Mouse (Mus musculus) G1E (cell line): ENCODE data around the gene Cbln3. TPM values are rescaled to one million over a fixed set of nuclear protein-coding genes. Genes with fewer than 3 reads are reported as not detected.

Source experiments
- ATAC-seq: 2 replicates; pipeline ENCODE4 v1.8.0; 2016; ENCODE audit warnings: mild to moderate bottlenecking; ENCODE audit not compliant: insufficient number of reproducible peaks, poor library complexity, low FRiP score, severe bottlenecking; ENCODE audit errors: extremely low read depth
- DNase-seq: peaks from one replicate; pipeline ENCODE4 v3.0.0; 2012; ENCODE audit warnings: low spot score
- H3K27me3 ChIP-seq: 2 replicates; pipeline ENCODE4 v1.6.1; 2012; ENCODE audit warnings: mild to moderate bottlenecking, low read length, inconsistent platforms; ENCODE audit not compliant: insufficient read depth
- H3K36me3 ChIP-seq: replicated peaks from 2 replicates; pipeline ENCODE3; 2012; ENCODE audit warnings: mild to moderate bottlenecking, inconsistent platforms
- H3K4me1 ChIP-seq: 2 replicates; pipeline ENCODE4 v1.6.1; 2012; ENCODE audit warnings: low read depth, low read length, inconsistent platforms, mixed read lengths; ENCODE audit not compliant: insufficient read depth
- H3K4me3 ChIP-seq: 2 replicates; pipeline ENCODE4 v1.5.1; 2012; ENCODE audit warnings: low read depth, mild to moderate bottlenecking, inconsistent platforms, low read length, moderate library complexity, mixed read lengths
- H3K9me3 ChIP-seq: replicated peaks from 2 replicates; pipeline ENCODE4 v1.6.1; 2012; ENCODE audit warnings: inconsistent platforms
- CTCF ChIP-seq: IDR thresholded peaks from 2 replicates; pipeline ENCODE4 v1.5.1; 2012; ENCODE audit warnings: low read depth, low read length, inconsistent platforms, mixed read lengths
- GATA1 ChIP-seq: IDR thresholded peaks from 2 replicates; pipeline ENCODE4 v1.6.1; 2012; ENCODE audit warnings: borderline replicate concordance, low read length, inconsistent platforms, mixed read lengths
- GATA2 ChIP-seq: IDR thresholded peaks from 2 replicates; pipeline ENCODE4 v1.6.1; 2012; ENCODE audit warnings: low read depth, low read length, inconsistent platforms, borderline replicate concordance
- POLR2AphosphoS5 ChIP-seq: IDR thresholded peaks from 2 replicates; pipeline ENCODE4 v1.6.1; 2012; ENCODE audit warnings: low read depth, low read length, inconsistent platforms; ENCODE audit not compliant: insufficient replicate concordance
- TAL1 ChIP-seq: conservative IDR thresholded peaks from 2 replicates; pipeline ENCODE4 v1.6.1; 2012; ENCODE audit warnings: low read depth, low read length, inconsistent platforms, mixed read lengths
- polyA plus RNA-seq: library from polyadenylated mRNA; stranded (reverse); fragments of >175 nt; gene quantifications from 2 replicates; pipeline ENCODE4 v1.2.3, GENCODE M21; 2012
- total RNA-seq, 2 experiments: library from RNA; stranded (forward) in 1 of 2; stranded (reverse) in 1 of 2; fragments of 200-1000 nt in 1 of 2; fragments of >200 nt in 1 of 2; fragmentation: Nextera tagmentation in 1 of 2; gene quantifications; 2 replicates each; pipeline ENCODE4 v1.2.3; 2014 to 2017

Gene Cbln3
- total and polyA plus RNA-seq, 3 experiments: 0.35 to 0.66 (median 0.53) TPM

DNA sequence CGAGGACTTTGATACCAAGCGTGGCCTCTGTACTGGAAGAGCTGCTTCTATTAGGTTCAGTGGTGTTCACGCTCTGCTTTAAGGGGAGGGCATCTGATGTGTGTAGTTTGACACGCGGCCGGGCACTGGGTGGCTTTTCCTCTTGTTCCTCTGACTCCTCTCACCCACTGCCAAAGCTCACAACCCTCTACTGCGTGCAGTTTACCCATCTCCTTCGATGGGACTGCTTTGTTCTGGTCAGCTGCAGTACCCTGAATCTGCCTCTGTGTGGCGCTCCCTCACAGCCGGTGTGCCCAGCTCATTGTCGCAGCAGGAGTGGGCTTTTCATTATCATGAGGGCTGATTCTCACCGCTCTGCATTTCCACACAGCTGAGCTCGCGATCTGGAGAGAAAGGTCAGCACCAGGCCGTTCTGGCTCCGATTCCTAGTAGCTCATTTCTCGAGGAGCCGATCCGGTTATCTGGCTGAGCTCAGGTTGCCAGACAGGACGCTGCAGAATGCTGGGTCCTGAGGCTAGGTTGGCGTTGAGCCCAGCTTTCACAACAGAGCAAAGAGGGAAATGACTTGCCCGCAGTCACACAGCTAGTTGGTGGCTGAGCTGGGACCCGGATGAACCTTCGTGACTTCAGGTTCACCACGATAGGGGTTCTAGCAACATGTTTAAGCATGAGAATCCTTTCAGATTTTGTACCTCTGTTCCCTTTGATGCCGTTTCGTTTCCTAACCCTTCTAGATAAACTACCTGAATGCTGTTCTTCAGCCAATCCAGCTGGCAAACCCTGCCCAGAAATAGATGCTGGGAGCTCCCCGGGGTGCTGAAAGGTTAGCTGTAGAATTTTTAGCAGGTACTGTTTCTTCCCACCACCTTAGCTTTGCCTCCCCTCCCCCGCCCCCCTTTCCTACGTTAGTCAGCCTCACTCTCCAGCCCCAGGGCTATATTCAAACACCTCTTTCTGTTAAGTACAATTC is 10.2 kb downstream of the Cbln3 start:
- TF ChIP-seq CTCF: peak; percentile 82
- no peak for TF ChIP-seq POLR2AphosphoS5
- TF ChIP-seq GATA2: no peak
- no peak for TF ChIP-seq TAL1
- TF ChIP-seq GATA1: no peak
- DNase-seq (peak; percentile 74), ATAC-seq (peak; percentile 28; the same call in 1 of the 2 replicates)
- peaks cover 3% of the 10 kb centered on the region for H3K36me3 ChIP-seq
- H3K4me1 ChIP-seq: peaks cover 18% of the 10 kb centered on the region
- H3K9me3 ChIP-seq: no peaks in the 10 kb centered on the region
- peak overlapping the region; percentile 49; the same call in 1 of the 2 replicates for H3K4me3 ChIP-seq
- H3K27me3 ChIP-seq: peaks cover 55% of the 10 kb centered on the region

DNA sequence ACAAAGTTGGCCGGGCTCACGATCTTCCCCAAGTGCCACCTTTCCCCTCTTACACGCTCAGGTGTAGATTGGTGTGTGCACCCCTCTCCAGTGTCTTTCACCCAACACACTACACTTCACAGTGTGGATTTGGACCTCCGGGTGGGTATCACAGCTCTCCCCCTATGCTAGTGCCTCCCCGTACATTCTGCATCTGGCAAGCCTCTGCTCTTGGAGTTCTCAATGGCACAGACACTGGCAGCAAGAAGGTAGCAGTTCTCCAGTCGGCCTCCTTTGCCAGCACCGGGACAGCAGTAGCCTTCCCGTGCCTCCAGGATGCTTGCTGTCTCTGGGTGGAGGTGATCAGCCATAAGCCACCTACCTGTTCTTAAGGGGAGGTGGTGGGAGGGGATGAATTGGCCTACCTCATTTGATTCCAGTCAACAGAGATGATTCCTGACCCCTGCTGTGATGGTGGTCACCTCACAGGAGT is 10.9 kb downstream of the Cbln3 start:
- no peak for DNase-seq
- H3K4me3 ChIP-seq: no peak overlapping the region
- H3K9me3 ChIP-seq: no peaks in the 10 kb centered on the region
- peaks cover 3% of the 10 kb centered on the region for H3K36me3 ChIP-seq
- peaks cover 55% of the 10 kb centered on the region for H3K27me3 ChIP-seq
- ATAC-seq: no peak
- TF ChIP-seq GATA2 (no peak), GATA1 (no peak), POLR2AphosphoS5 (no peak), TAL1 (no peak), CTCF (no peak)
- H3K4me1 ChIP-seq: peaks cover 15% of the 10 kb centered on the region

DNA sequence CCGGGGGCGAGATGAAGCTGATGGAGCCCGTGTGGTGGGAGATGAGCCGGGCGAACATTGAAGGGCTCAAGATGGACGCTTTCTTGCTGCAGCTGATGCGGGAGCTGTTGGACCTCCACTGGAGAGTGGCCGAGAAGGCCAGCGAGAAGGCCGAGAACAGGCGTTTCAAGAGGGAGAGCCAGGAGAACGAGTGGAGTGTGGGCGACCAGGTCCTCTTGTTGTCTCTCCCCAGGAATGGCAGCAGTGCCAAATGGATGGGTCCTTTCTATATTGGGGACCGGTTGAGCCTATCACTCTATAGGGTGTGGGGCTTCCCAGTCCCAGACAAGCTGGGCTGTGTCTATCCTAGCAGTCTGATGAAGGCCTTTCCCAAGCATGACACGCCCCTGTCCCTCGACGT is 11.6 kb downstream of the Cbln3 start:
- no peaks in the 10 kb centered on the region for H3K9me3 ChIP-seq
- peaks cover 3% of the 10 kb centered on the region for H3K36me3 ChIP-seq
- no peak overlapping the region for H3K4me3 ChIP-seq
- peaks cover 49% of the 10 kb centered on the region for H3K27me3 ChIP-seq
- TF ChIP-seq TAL1 (no peak), GATA1 (no peak), CTCF (no peak), POLR2AphosphoS5 (no peak), GATA2 (no peak)
- no peak for ATAC-seq
- H3K4me1 ChIP-seq: peaks cover 12% of the 10 kb centered on the region
- no peak for DNase-seq

DNA sequence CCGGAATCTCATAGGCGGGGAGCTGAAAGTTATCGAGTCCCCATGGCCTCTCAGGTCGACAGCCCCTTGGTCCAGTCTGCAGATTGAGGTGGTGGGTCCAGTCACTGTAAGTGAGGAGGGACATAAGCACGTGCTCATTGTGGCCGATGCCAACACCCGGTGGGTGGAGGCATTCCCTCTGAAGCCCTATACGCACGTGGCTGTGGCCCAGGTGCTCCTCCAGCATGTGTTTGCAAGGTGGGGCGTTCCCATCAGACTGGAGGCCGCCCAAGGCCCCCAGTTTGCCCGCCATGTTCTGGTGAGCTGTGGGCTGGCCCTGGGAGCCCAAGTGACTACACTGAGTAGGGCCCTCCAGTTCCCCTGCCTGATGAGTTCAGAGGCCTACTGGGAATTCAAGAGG is 12.2 kb downstream of the Cbln3 start:
- H3K36me3 ChIP-seq: peaks cover 3% of the 10 kb centered on the region
- no peak for TF ChIP-seq CTCF
- no peak for TF ChIP-seq GATA2
- TF ChIP-seq GATA1: no peak
- no peak for TF ChIP-seq TAL1
- no peak for TF ChIP-seq POLR2AphosphoS5
- H3K9me3 ChIP-seq: no peaks in the 10 kb centered on the region
- no peak overlapping the region for H3K4me3 ChIP-seq
- peaks cover 12% of the 10 kb centered on the region for H3K4me1 ChIP-seq
- ATAC-seq (no peak), DNase-seq (no peak)
- H3K27me3 ChIP-seq: peaks cover 46% of the 10 kb centered on the region

DNA sequence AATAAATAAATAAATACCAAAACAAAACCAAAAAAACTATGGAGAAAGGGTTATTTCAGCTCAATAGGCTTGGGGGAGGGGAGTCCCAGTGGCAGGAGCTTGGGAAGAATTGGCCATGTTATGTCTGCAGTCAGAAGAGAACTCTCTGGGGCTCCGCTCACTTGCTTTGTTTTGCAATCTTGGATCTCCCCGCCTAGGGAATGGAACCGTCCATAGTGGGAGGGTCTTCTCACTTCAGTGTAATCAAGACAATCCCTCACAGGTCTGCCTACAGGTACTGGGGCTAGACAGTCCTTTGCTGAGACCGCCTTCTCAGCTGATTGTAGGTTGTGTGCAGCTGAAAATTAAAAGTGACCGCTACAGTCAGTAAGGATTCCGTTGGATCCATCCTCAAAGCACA is 14.7 kb downstream of the Cbln3 start:
- H3K36me3 ChIP-seq: peaks cover 3% of the 10 kb centered on the region
- TF ChIP-seq TAL1 (no peak), GATA2 (no peak), CTCF (no peak), GATA1 (no peak), POLR2AphosphoS5 (no peak)
- peaks cover 51% of the 10 kb centered on the region for H3K27me3 ChIP-seq
- H3K9me3 ChIP-seq: no peaks in the 10 kb centered on the region
- DNase-seq (no peak), ATAC-seq (no peak)
- H3K4me1 ChIP-seq: peaks cover 12% of the 10 kb centered on the region
- no peak overlapping the region for H3K4me3 ChIP-seq

DNA sequence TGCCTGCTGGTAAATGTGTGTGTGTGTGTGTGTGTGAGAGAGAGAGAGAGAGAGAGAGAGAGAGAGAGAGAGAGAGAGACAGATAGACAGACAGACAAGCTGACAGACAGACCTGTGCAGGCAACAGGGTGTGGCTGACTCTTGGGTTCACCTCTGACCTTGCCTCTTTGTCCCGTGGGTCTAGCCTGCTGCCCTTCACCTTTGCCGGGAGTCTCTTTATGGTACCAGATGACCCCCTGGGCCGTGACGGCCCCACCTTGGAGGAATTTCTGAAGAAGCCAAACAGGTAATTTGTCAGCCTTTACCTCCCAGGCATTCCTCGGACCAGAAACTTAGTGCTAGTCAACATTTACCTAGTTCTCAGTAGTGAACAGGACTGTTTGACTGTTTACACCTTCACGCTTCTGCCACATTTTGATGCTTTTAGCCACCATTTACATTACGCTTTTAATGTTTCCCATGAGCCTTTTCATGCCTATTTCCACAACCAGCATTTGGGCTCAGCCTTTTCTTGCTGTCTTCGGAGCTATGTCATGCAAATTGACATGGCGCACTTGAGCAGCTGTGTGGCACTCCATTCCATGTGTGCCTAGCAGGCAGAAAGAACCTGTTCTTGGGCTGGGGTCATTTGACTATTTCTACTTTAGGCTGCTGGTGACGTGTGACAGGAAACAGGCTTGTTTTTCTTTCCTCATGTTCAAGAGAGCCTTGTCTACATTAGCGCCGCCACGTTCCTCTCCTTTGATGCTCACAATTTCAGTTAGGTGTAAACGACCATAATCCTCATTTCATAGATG is 15.8 kb downstream of the Cbln3 start:
- Histone ChIP-seq H3K4me1 (peaks cover 9% of the 10 kb centered on the region; the same call in 1 of the 2 replicates), H3K9me3 (no peaks in the 10 kb centered on the region), H3K36me3 (peaks cover 3% of the 10 kb centered on the region), H3K4me3 (no peak overlapping the region), H3K27me3 (peaks cover 53% of the 10 kb centered on the region)
- ATAC-seq (no peak), DNase-seq (no peak)
- TF ChIP-seq GATA2: no peak
